Mouse (Mus musculus) kidney, postnatal 10 days (tissue): ENCODE measurements at regions not wholly inside any gene's neighbourhood (a gene's known extent, or its start where the extent isn't known, plus 50 kb on each side); places are given as distances from the start of the nearest gene placed in this dataset.

Source experiments
- DNase-seq: peaks from one replicate; pipeline ENCODE4 v3.0.0; 2021; ENCODE audit warnings: mixed read lengths

DNA sequence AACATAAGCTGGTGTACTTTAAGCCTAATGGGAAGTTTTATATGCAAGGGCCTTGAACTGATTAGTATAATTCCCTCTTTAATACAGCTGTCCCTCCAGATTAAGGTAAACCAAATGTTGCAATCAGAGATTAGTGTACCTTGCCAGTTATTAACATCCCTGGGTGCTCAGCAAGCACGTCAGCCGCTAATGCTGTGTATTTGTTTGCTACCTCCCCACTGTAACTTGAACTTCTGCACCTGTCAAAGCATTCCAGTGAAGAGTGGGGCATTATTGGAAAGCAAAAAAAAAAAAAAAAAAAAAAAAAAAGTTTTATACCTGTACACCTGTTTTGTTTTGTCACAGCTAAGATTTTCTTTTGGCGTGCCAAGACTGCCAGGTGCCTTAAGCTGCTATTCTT is 53.1 kb upstream of the Zeb2 start:
- DNase-seq = no peak

DNA sequence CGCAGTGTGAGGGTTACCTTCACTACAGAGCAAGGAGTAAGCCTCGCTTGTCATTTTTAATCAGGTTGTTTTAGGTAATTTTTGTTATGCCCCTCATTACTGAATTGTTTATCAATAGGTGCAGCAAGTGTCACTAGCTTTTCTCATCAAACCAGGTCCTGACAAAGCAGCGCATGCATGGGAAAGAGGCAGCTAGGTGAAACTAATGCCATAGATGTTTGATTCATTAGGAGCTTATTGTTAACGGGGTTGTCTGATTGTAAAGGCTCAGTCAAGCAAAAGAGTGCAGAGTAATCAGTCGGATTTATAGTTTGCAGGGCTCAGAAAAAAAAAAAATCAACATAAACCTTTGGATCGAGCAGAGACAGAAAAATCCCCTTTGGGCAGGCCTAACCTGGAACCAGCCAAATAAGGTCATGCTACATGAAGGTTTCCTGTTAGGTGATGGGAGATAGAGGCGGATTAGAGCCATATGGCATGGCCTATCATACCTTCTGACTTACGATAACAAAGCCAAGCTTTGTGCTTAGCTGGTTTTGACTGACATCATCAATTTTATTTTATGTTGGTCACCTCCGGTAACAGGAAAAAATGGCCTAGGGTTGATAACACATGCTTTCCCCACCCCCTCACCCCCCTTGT is 52.4 kb upstream of the Zeb2 start:
- no peak for DNase-seq

DNA sequence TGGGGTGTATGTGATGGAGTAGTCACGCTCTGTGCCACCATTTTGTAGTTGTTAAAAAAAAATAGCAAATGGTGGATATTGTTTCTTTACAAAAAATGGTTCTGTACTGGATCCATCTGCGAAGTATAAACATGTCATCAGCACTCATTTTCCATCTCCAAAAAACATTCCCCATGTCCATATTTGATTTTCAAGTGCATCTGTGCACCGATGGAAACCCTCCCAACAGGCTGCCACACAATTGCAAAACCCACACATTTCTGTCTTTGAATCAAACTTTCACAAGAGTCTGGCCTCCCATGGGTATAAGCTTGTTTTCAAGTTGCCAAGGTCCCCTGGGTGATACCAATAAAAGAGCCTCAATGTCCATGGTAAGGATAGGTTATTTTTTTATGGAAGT is 51.4 kb upstream of the Zeb2 start:
- no peak for DNase-seq
